Mouse (Mus musculus) MEL (cell line): ENCODE measurements at regions not wholly inside any gene's neighbourhood (a gene's known extent, or its start where the extent isn't known, plus 50 kb on each side); places are given as distances from the start of the nearest gene placed in this dataset.

Experiments used
- CTCF ChIP-seq, 3 experiments: IDR thresholded peaks in 2 of 3; conservative IDR thresholded peaks in 1 of 3; 2 replicates each; pipeline ENCODE4 v1.5.1; 2011 to 2012; ENCODE audit warnings: low read length in 3 of 3, low read depth in 2 of 3, mild to moderate bottlenecking in 2 of 3, improper control_type of control experiment in 1 of 3, inconsistent platforms in 1 of 3, mixed read lengths in 1 of 3, moderate library complexity in 1 of 3; ENCODE audit not compliant: control insufficient read depth in 1 of 3, insufficient read depth in 1 of 3, poor library complexity in 1 of 3, severe bottlenecking in 1 of 3
- EP300 ChIP-seq, 2 experiments: IDR thresholded peaks; 2 replicates each; pipeline ENCODE4 v1.6.1; 2011; ENCODE audit warnings: improper control_type of control experiment in 2 of 2, low read length in 2 of 2, low read depth in 1 of 2, mild to moderate bottlenecking in 1 of 2
- GATA1 ChIP-seq: IDR thresholded peaks from 2 replicates; pipeline ENCODE4 v1.6.1; 2011; ENCODE audit warnings: low read depth, low read length, improper control_type of control experiment
- MAFK ChIP-seq: IDR thresholded peaks from 2 replicates; pipeline ENCODE4 v1.6.1; 2011; ENCODE audit warnings: low read depth, mild to moderate bottlenecking, low read length, improper control_type of control experiment, borderline replicate concordance
- ZNF384 ChIP-seq: IDR thresholded peaks from 2 replicates; pipeline ENCODE4 v1.6.1; 2012; ENCODE audit warnings: low read depth, mild to moderate bottlenecking, inconsistent platforms, low read length, improper control_type of control experiment

GRCm38 (mm10) chr16:76537871-76538270, 164.2 kb upstream of the Nrip1 start:
- TF ChIP-seq GATA1 (no peak), CTCF (IDR thresholded peaks at IDR 0.05 in 2 of 3, conservative IDR thresholded peaks at IDR 0.05 in 1 of 3; ENCODE audit: control insufficient read depth in 1 of 3, insufficient read depth in 1 of 3, low read depth in 2 of 3, low read length in 3 of 3, poor library complexity in 1 of 3, severe bottlenecking in 1 of 3) (no peak), EP300 (IDR thresholded peaks at IDR 0.05; ENCODE audit: low read depth in 1 of 2, low read length in 2 of 2) (no peak), MAFK (no peak), ZNF384 (no peak)
